Mouse (Mus musculus) MEL (cell line): ENCODE results near the gene Ada.

Source experiments
- CHD1 ChIP-seq: IDR thresholded peaks from 2 replicates; pipeline ENCODE4 v1.6.1; 2012; ENCODE audit warnings: low read depth, mild to moderate bottlenecking, inconsistent platforms, low read length, improper control_type of control experiment
- CTCF ChIP-seq, 3 experiments: IDR thresholded peaks in 2 of 3; conservative IDR thresholded peaks in 1 of 3; 2 replicates each; pipeline ENCODE4 v1.5.1; 2011 to 2012; ENCODE audit warnings: low read length in 3 of 3, low read depth in 2 of 3, mild to moderate bottlenecking in 2 of 3, improper control_type of control experiment in 1 of 3, inconsistent platforms in 1 of 3, mixed read lengths in 1 of 3, moderate library complexity in 1 of 3; ENCODE audit not compliant: control insufficient read depth in 1 of 3, insufficient read depth in 1 of 3, poor library complexity in 1 of 3, severe bottlenecking in 1 of 3
- E2F4 ChIP-seq: IDR thresholded peaks from 2 replicates; pipeline ENCODE4 v1.6.1; 2011; ENCODE audit warnings: low read depth, low read length, improper control_type of control experiment, borderline replicate concordance
- JUND ChIP-seq: IDR thresholded peaks from 2 replicates; pipeline ENCODE4 v1.6.1; 2011; ENCODE audit warnings: low read depth, mild to moderate bottlenecking, improper control_type of control experiment, low read length
- MAX ChIP-seq: IDR thresholded peaks from 2 replicates; pipeline ENCODE4 v1.6.1; 2011; ENCODE audit warnings: low read length, improper control_type of control experiment
- MAZ ChIP-seq: IDR thresholded peaks from 2 replicates; pipeline ENCODE4 v1.6.1; 2012; ENCODE audit warnings: low read depth, mild to moderate bottlenecking, inconsistent platforms, low read length, improper control_type of control experiment
- POLR2A ChIP-seq, 2 experiments: IDR thresholded peaks; 2 replicates each; pipeline ENCODE4 v1.6.1; 2011 to 2012; ENCODE audit warnings: low read length in 2 of 2, mild to moderate bottlenecking in 2 of 2, control low read depth in 1 of 2, improper control_type of control experiment in 1 of 2, low read depth in 1 of 2, moderate library complexity in 1 of 2; ENCODE audit not compliant: control insufficient read depth in 1 of 2, insufficient read depth in 1 of 2, poor library complexity in 1 of 2
- POLR2AphosphoS5 ChIP-seq: IDR thresholded peaks from 2 replicates; pipeline ENCODE4 v1.6.1; 2012; ENCODE audit warnings: low read depth, borderline replicate concordance, mild to moderate bottlenecking, inconsistent platforms, low read length, moderate library complexity, mixed read lengths
- TAL1 ChIP-seq: IDR thresholded peaks from 2 replicates; pipeline ENCODE4 v1.6.1; 2012; ENCODE audit warnings: mild to moderate bottlenecking, inconsistent platforms, low read length, moderate library complexity, mixed read lengths
- TCF12 ChIP-seq: IDR thresholded peaks from 2 replicates; pipeline ENCODE4 v1.6.1; 2014; ENCODE audit warnings: low read depth, mild to moderate bottlenecking, inconsistent platforms, low read length, improper control_type of control experiment, moderate library complexity
- USF1 ChIP-seq: IDR thresholded peaks from 2 replicates; pipeline ENCODE4 v1.6.1; 2014; ENCODE audit warnings: low read depth, mild to moderate bottlenecking, inconsistent platforms, low read length, improper control_type of control experiment, moderate library complexity

DNA sequence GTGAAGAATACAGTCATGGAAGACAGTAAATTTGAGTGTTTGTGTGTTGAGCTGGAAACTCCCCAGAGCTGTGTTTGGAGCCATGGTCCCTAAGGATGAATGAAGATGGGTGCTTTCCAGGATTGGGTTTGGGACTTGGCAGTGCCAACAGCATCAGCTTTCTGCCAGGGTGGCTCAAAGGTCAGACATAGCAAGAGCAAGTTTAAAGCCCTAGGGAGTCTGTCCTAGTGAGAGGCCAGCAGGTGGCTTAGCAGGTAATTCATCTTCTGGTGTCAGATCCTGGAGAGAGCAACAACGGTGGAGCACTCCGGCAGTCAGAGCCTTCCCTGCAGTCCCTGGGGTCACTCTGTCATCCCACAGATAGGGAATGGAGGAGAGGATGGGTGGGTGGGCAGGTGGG is 31.5 kb downstream of the Ada start:
- TF ChIP-seq TAL1: no peak
- TF ChIP-seq POLR2A (IDR thresholded peaks at IDR 0.05; ENCODE audit: control insufficient read depth in 1 of 2, insufficient read depth in 1 of 2, low read depth in 1 of 2, low read length in 2 of 2, poor library complexity in 1 of 2): no peak
- no peak for TF ChIP-seq CTCF (IDR thresholded peaks at IDR 0.05 in 2 of 3, conservative IDR thresholded peaks at IDR 0.05 in 1 of 3; ENCODE audit: control insufficient read depth in 1 of 3, insufficient read depth in 1 of 3, low read depth in 2 of 3, low read length in 3 of 3, poor library complexity in 1 of 3, severe bottlenecking in 1 of 3)
- TF ChIP-seq JUND: no peak
- TF ChIP-seq POLR2AphosphoS5: no peak
- TF ChIP-seq USF1: no peak
- TF ChIP-seq CHD1: no peak
- TF ChIP-seq MAZ: no peak
- no peak for TF ChIP-seq MAX
- TF ChIP-seq TCF12: no peak
- no peak for TF ChIP-seq E2F4
